Mouse (Mus musculus) neutrophil, adult 5-6 weeks (primary cell): Measurements from ENCODE around the gene Irgq. TPM values are rescaled to one million over a fixed set of nuclear protein-coding genes. Genes with fewer than 3 reads are reported as not detected.

Experiments used
- ATAC-seq: fragments of 151-379, 151-347 bp; 2 replicates; pipeline ENCODE4 v1.8.0; 2017; ENCODE audit warnings: mild to moderate bottlenecking, moderate TSS enrichment; ENCODE audit not compliant: insufficient number of reproducible peaks, poor library complexity, low FRiP score, severe bottlenecking; ENCODE audit errors: extremely low read depth
- total RNA-seq: library from RNA; stranded (forward); fragments of 200-1000 nt; gene quantifications from 2 replicates; pipeline ENCODE4 v1.2.3, GENCODE M21; 2017

Irgq gene
- total RNA-seq, 1 experiment from 2014 or later: 14.0 TPM

GRCm38 (mm10) chr7:24574224-24574796, 43.8 kb downstream of the Irgq start:
- ATAC-seq: peak; percentile 6; the same call in 1 of the 2 replicates

GRCm38 (mm10) chr7:24577811-24578210, 47.3 kb downstream of the Irgq start:
- ATAC-seq: no peak

GRCm38 (mm10) chr7:24584876-24585275, 54.4 kb downstream of the Irgq start:
- ATAC-seq: no peak

- no peak for ATAC-seq
These were observed 55.5 kb downstream of the Irgq start for GRCm38 (mm10) chr7:24585995-24586394.

GRCm38 (mm10) chr7:24586828-24587227, 56.3 kb downstream of the Irgq start:
- ATAC-seq: no peak

GRCm38 (mm10) chr7:24587330-24588105, 57.0 kb downstream of the Irgq start, which contains the start of the genes Ethe1 and Zfp575:
TSS of gene Ethe1 (plus strand) at chr7:24587543.
TSS of gene Zfp575 (minus strand) at chr7:24587641.
- ATAC-seq: no peak

Other genes with a start within 250 kb of the Irgq start
- 8.3 and 10.1 TPM in 2 replicates for gene Zfp61, start 229.5 kb upstream of the Irgq start, total RNA-seq
- 8.7 and 14.6 TPM in 2 replicates for gene Zfp94, start 214.0 kb upstream of the Irgq start, total RNA-seq
- gene Tescl, start 196.8 kb upstream of the Irgq start, total RNA-seq: not detected in 2 replicates
- not detected in 2 replicates for gene Lypd5, start 181.5 kb upstream of the Irgq start, total RNA-seq
- gene Kcnn4, start 160.4 kb upstream of the Irgq start, total RNA-seq: 13.6 and 14.8 TPM in 2 replicates
- gene Smg9, start 131.1 kb upstream of the Irgq start, total RNA-seq: 30.7 and 33.6 TPM in 2 replicates
- gene Irgc1, start 78.4 kb upstream of the Irgq start, total RNA-seq: 3.1 and 4.4 TPM in 2 replicates
- 209 and 221 TPM in 2 replicates for gene Plaur, start 68.2 kb upstream of the Irgq start, total RNA-seq
- gene Cadm4, start 48.7 kb upstream of the Irgq start, total RNA-seq: not detected in 2 replicates
- gene Zfp428, start 23.7 kb upstream of the Irgq start, total RNA-seq: 0.49 TPM in 1 of 2 replicates, not detected in the other
- not detected in 2 replicates for gene AC161166.1, start 18.2 kb upstream of the Irgq start, total RNA-seq
- not detected in 2 replicates for gene Pinlyp, start 15.4 kb downstream of the Irgq start, total RNA-seq
- gene Xrcc1, start 15.6 kb downstream of the Irgq start, total RNA-seq: 38.4 and 56.0 TPM in 2 replicates
- gene Ethe1, start 56.9 kb downstream of the Irgq start, total RNA-seq: 5.8 and 6.1 TPM in 2 replicates
- not detected in 2 replicates for gene Zfp575, start 57.0 kb downstream of the Irgq start, total RNA-seq
- 13.7 and 13.9 TPM in 2 replicates for gene Phldb3, start 80.1 kb downstream of the Irgq start, total RNA-seq
- gene Lypd3, start 105.9 kb downstream of the Irgq start, total RNA-seq: not detected in 2 replicates
- gene Tex101, start 146.0 kb downstream of the Irgq start, total RNA-seq: not detected in 2 replicates
- not detected in 2 replicates for gene BC049730, start 178.6 kb downstream of the Irgq start, total RNA-seq
- gene Gm4763, start 196.2 kb downstream of the Irgq start, total RNA-seq: not detected in 2 replicates
- 40.7 and 50.3 TPM in 2 replicates for gene Cd177, start 229.6 kb downstream of the Irgq start, total RNA-seq
- 30.5 and 43.1 TPM in 2 replicates for gene Ceacam10, start 246.5 kb downstream of the Irgq start, total RNA-seq